Mouse (Mus musculus) hindbrain, embryonic 13.5 days (tissue): Measurements from ENCODE around the gene Ntn5. TPM values are rescaled to one million over a fixed set of nuclear protein-coding genes. Genes with fewer than 3 reads are reported as not detected.

Experiments
- ATAC-seq: fragments of 200-750 bp; cut with Nextera tagmentation; 2 replicates; pipeline ENCODE4 v1.8.0; 2017; ENCODE audit warnings: moderate TSS enrichment; ENCODE audit not compliant: low FRiP score
- H3K27ac ChIP-seq: fragments of 300-500 bp; sonication (generic); 2 replicates; pipeline ENCODE4 v1.5.1; 2015; ENCODE audit warnings: inconsistent platforms, mild to moderate bottlenecking, moderate library complexity
- H3K27me3 ChIP-seq: fragments of 300-500 bp; sonication (generic); 2 replicates; pipeline ENCODE4 v1.6.1; 2015; ENCODE audit warnings: mild to moderate bottlenecking, inconsistent platforms
- H3K36me3 ChIP-seq: fragments of 300-500 bp; sonication (generic); 2 replicates; pipeline ENCODE4 v1.6.1; 2015; ENCODE audit warnings: mild to moderate bottlenecking, inconsistent platforms
- H3K4me1 ChIP-seq: fragments of 300-500 bp; sonication (generic); replicated peaks from 2 replicates; pipeline ENCODE4 v1.6.1; 2015; ENCODE audit warnings: inconsistent platforms
- H3K4me2 ChIP-seq: fragments of 300-500 bp; sonication (generic); 2 replicates; pipeline ENCODE4 v1.6.1; 2015; ENCODE audit warnings: inconsistent platforms, mild to moderate bottlenecking, moderate library complexity
- H3K4me3 ChIP-seq: fragments of 300-500 bp; sonication (generic); 2 replicates; pipeline ENCODE4 v1.5.1; 2015; ENCODE audit warnings: mild to moderate bottlenecking, inconsistent platforms
- H3K9ac ChIP-seq: fragments of 300-500 bp; sonication (generic); 2 replicates; pipeline ENCODE4 v1.6.1; 2015; ENCODE audit warnings: mild to moderate bottlenecking, inconsistent platforms
- H3K9me3 ChIP-seq: fragments of 300-500 bp; sonication (generic); 2 replicates; pipeline ENCODE4 v1.6.1; 2016; ENCODE audit warnings: inconsistent platforms
- WGBS: fragments of 180-500 bp; shearing (Covaris S2); methylation state at CpG from one replicate; pipeline ENCODE4 v1.1.7; 2015; 5-methylcytosine and 5-hydroxymethylcytosine counted together
- polyA plus RNA-seq: library from polyadenylated mRNA; unstranded; fragments of >200 nt; fragmentation: Nextera tagmentation; extraction: Ambion mirVana; gene quantifications from 2 replicates; pipeline ENCODE4 v1.2.1, GENCODE M21; 2015

Gene Ntn5
- polyA plus RNA-seq: 2.3 and 2.6 TPM in 2 replicates

GRCm38 (mm10) chr7:45683396-45684050 lies at the start of gene Ntn5:
TSS of gene Ntn5 (plus strand) at chr7:45684022.
- no peak within 1 kb of the TSS for H3K27ac ChIP-seq
- H3K9me3 ChIP-seq: no peaks in the 10 kb centered on the region
- no peak within 1 kb of the TSS for H3K4me3 ChIP-seq
- H3K4me1 ChIP-seq: peaks cover 27% of the 10 kb centered on the region; the same call in 1 of the 2 replicates
- no peak for ATAC-seq
- H3K36me3 ChIP-seq: no peaks in the 10 kb centered on the region
- H3K27me3 ChIP-seq: peaks cover 11% of the 10 kb centered on the region
- peak within 1 kb of the TSS; percentile 49; the same call in 1 of the 2 replicates for H3K9ac ChIP-seq
- 71% methylated on average over 7 of the region's 7 CpGs for WGBS
- no peak within 1 kb of the TSS; the same call in 1 of the 2 replicates for H3K4me2 ChIP-seq

- H3K9ac ChIP-seq: no peak overlapping the region
- peaks cover 16% of the 10 kb centered on the region for H3K36me3 ChIP-seq
- H3K9me3 ChIP-seq: no peaks in the 10 kb centered on the region
- peaks cover 26% of the 10 kb centered on the region for H3K27me3 ChIP-seq
- peaks cover 14% of the 10 kb centered on the region for H3K4me1 ChIP-seq
- H3K4me2 ChIP-seq: no peak overlapping the region
- ATAC-seq: no peak
- no peak overlapping the region for H3K27ac ChIP-seq
- no peak overlapping the region for H3K4me3 ChIP-seq
- WGBS: 93% methylated on average over 11 of the region's 11 CpGs
Measured at GRCm38 (mm10) chr7:45634946-45635681, 48.7 kb upstream of the Ntn5 start.

GRCm38 (mm10) chr7:45635711-45636688 lies 47.8 kb upstream of the Ntn5 start:
- H3K27ac ChIP-seq: no peak overlapping the region
- H3K36me3 ChIP-seq: peaks cover 16% of the 10 kb centered on the region
- no peak overlapping the region for H3K9ac ChIP-seq
- no peak for ATAC-seq
- H3K4me3 ChIP-seq: no peak overlapping the region
- H3K27me3 ChIP-seq: peaks cover 23% of the 10 kb centered on the region
- WGBS: 86% methylated on average over 15 of the region's 15 CpGs
- no peaks in the 10 kb centered on the region for H3K9me3 ChIP-seq
- peaks cover 17% of the 10 kb centered on the region for H3K4me1 ChIP-seq
- no peak overlapping the region for H3K4me2 ChIP-seq

GRCm38 (mm10) chr7:45637710-45638109 lies 46.1 kb upstream of the Ntn5 start:
- 93% methylated on average over 6 of the region's 6 CpGs for WGBS

GRCm38 (mm10) chr7:45638623-45639401 lies 45.0 kb upstream of the Ntn5 start:
- H3K4me1 ChIP-seq: peaks cover 31% of the 10 kb centered on the region
- H3K4me2 ChIP-seq: peak overlapping the region; percentile 48
- no peak overlapping the region for H3K9ac ChIP-seq
- ATAC-seq: peak; percentile 85
- H3K27me3 ChIP-seq: no peaks in the 10 kb centered on the region
- H3K4me3 ChIP-seq: peak overlapping the region; percentile 24
- no peak overlapping the region for H3K27ac ChIP-seq
- no peaks in the 10 kb centered on the region for H3K9me3 ChIP-seq
- H3K36me3 ChIP-seq: peaks cover 16% of the 10 kb centered on the region
- WGBS: 16% methylated on average over 29 of the region's 29 CpGs

More at GRCm38 (mm10) chr7:45637710-45638109, 46.1 kb upstream of the Ntn5 start:
- H3K4me1 ChIP-seq: peaks cover 26% of the 10 kb centered on the region
- peak overlapping the region; percentile 48; the same call in 1 of the 2 replicates for H3K4me2 ChIP-seq
- no peak overlapping the region for H3K27ac ChIP-seq
- no peak for ATAC-seq
- H3K36me3 ChIP-seq: peaks cover 16% of the 10 kb centered on the region
- H3K27me3 ChIP-seq: peaks cover 7% of the 10 kb centered on the region
- no peak overlapping the region for H3K4me3 ChIP-seq
- H3K9ac ChIP-seq: no peak overlapping the region
- no peaks in the 10 kb centered on the region for H3K9me3 ChIP-seq

- no peak for ATAC-seq
- 28% methylated on average over 19 of the region's 19 CpGs for WGBS
- H3K9ac ChIP-seq: no peak within 1 kb of the TSS
Measured at GRCm38 (mm10) chr7:45639561-45640027, 44.2 kb upstream of the Ntn5 start, which contains the start of gene Mamstr. TSS of gene Mamstr (plus strand) at chr7:45639977.

GRCm38 (mm10) chr7:45640191-45640957 lies 43.4 kb upstream of the Ntn5 start:
- Histone ChIP-seq H3K27ac (no peak overlapping the region), H3K4me2 (no peak overlapping the region), H3K9me3 (no peaks in the 10 kb centered on the region), H3K4me3 (no peak overlapping the region), H3K27me3 (no peaks in the 10 kb centered on the region), H3K4me1 (peaks cover 44% of the 10 kb centered on the region), H3K36me3 (peaks cover 13% of the 10 kb centered on the region), H3K9ac (no peak overlapping the region)
- ATAC-seq: no peak
- 77% methylated on average over 19 of the region's 19 CpGs for WGBS

More at GRCm38 (mm10) chr7:45639561-45640027, 44.2 kb upstream of the Ntn5 start, which contains the start of gene Mamstr:
- Histone ChIP-seq H3K4me2 (no peak within 1 kb of the TSS), H3K9me3 (no peaks in the 10 kb centered on the region), H3K4me1 (peaks cover 38% of the 10 kb centered on the region), H3K36me3 (peaks cover 16% of the 10 kb centered on the region), H3K27me3 (no peaks in the 10 kb centered on the region), H3K27ac (no peak within 1 kb of the TSS), H3K4me3 (no peak within 1 kb of the TSS)

- Histone ChIP-seq H3K4me1 (peaks cover 48% of the 10 kb centered on the region), H3K4me3 (no peak overlapping the region), H3K9ac (peak overlapping the region; percentile 84; the same call in 1 of the 2 replicates), H3K9me3 (no peaks in the 10 kb centered on the region), H3K27ac (no peak overlapping the region), H3K27me3 (no peaks in the 10 kb centered on the region), H3K4me2 (0 out of 2 replicates have a peak overlapping the region, but pooled peaks have one; percentile 71), H3K36me3 (peaks cover 4% of the 10 kb centered on the region)
- 67% methylated on average over 16 of the region's 17 CpGs for WGBS
- ATAC-seq: no peak
Measured at GRCm38 (mm10) chr7:45641391-45642040, 42.3 kb upstream of the Ntn5 start.

- Histone ChIP-seq H3K27ac (peak overlapping the region; percentile 9; the same call in 1 of the 2 replicates), H3K9me3 (no peaks in the 10 kb centered on the region), H3K9ac (0 out of 2 replicates have a peak overlapping the region, but pooled peaks have one; percentile 84), H3K4me3 (peak overlapping the region; percentile 49; the same call in 1 of the 2 replicates), H3K36me3 (no peaks in the 10 kb centered on the region), H3K4me2 (peak overlapping the region; percentile 71), H3K4me1 (peaks cover 48% of the 10 kb centered on the region), H3K27me3 (no peaks in the 10 kb centered on the region)
- ATAC-seq: no peak
- whole genome bisulfite sequencing: 81% methylated on average over 5 of the region's 5 CpGs
Measured at GRCm38 (mm10) chr7:45642083-45642482, 41.7 kb upstream of the Ntn5 start.
